Mouse (Mus musculus) thymus, postnatal 4 days (tissue): Measurements from ENCODE around the gene Chrnd.

ENCODE experiments used
- DNase-seq: peaks from one replicate; pipeline ENCODE4 v3.0.0; 2021

Chrnd gene

GRCm38 (mm10) chr1:87184751-87185139 lies 5.7 kb upstream of the Chrnd start:
- DNase-seq: peak; percentile 87

GRCm38 (mm10) chr1:87185526-87185925 lies 4.9 kb upstream of the Chrnd start:
- peak; percentile 43 for DNase-seq

- DNase-seq: peak; percentile 31
Measured at GRCm38 (mm10) chr1:87186261-87187036, 4.0 kb upstream of the Chrnd start.

GRCm38 (mm10) chr1:87187037-87187355 lies 3.4 kb upstream of the Chrnd start:
- DNase-seq: peak; percentile 82

- no peak for DNase-seq
Measured at GRCm38 (mm10) chr1:87197296-87197695, 6.9 kb downstream of the Chrnd start.

GRCm38 (mm10) chr1:87198119-87199065 lies 8.0 kb downstream of the Chrnd start:
- DNase-seq: no peak

- DNase-seq: no peak
Measured at GRCm38 (mm10) chr1:87200811-87201210, 10.4 kb downstream of the Chrnd start.

- no peak for DNase-seq
Measured at GRCm38 (mm10) chr1:87201848-87202247, 11.4 kb downstream of the Chrnd start.

GRCm38 (mm10) chr1:87203779-87204178 lies 13.4 kb downstream of the Chrnd start:
- DNase-seq: no peak

GRCm38 (mm10) chr1:87204465-87204864 lies 14.1 kb downstream of the Chrnd start, which contains the start of gene Chrng:
TSS of gene Chrng (plus strand) at chr1:87204657.
- DNase-seq: no peak

GRCm38 (mm10) chr1:87205038-87205437 lies 14.6 kb downstream of the Chrnd start:
- no peak for DNase-seq

- DNase-seq: no peak
Measured at GRCm38 (mm10) chr1:87205502-87205901, 15.1 kb downstream of the Chrnd start.

GRCm38 (mm10) chr1:87206339-87206738 lies 15.9 kb downstream of the Chrnd start:
- DNase-seq: peak; percentile 64

- no peak for DNase-seq
Measured at GRCm38 (mm10) chr1:87211431-87211830, 21.0 kb downstream of the Chrnd start.

GRCm38 (mm10) chr1:87213735-87214704 lies 23.6 kb downstream of the Chrnd start, which contains the start of gene Eif4e2:
TSS of gene Eif4e2 (plus strand) at chr1:87213914.
- peak; percentile 94 for DNase-seq

GRCm38 (mm10) chr1:87214748-87215147 lies 24.3 kb downstream of the Chrnd start:
- DNase-seq: no peak

- DNase-seq: no peak
Measured at GRCm38 (mm10) chr1:87217938-87218337, 27.5 kb downstream of the Chrnd start.

- DNase-seq: no peak
Measured at GRCm38 (mm10) chr1:87225739-87226138, 35.3 kb downstream of the Chrnd start.

GRCm38 (mm10) chr1:87226409-87227159 lies 36.2 kb downstream of the Chrnd start:
- no peak for DNase-seq

GRCm38 (mm10) chr1:87227160-87227550 lies 36.7 kb downstream of the Chrnd start:
- DNase-seq: no peak

GRCm38 (mm10) chr1:87230606-87231005 lies 40.2 kb downstream of the Chrnd start:
- DNase-seq: no peak

GRCm38 (mm10) chr1:87232197-87232596 lies 41.8 kb downstream of the Chrnd start:
- DNase-seq: no peak
